Mouse (Mus musculus) stomach, embryonic 14.5 days (tissue): Measurements from ENCODE around the gene Hbb-bs. TPM values are rescaled to one million over a fixed set of nuclear protein-coding genes. Genes with fewer than 3 reads are reported as not detected.
"Not testable (repeated sequence)": the region's sequence is repeated elsewhere in the genome, so short reads cannot be mapped to it uniquely, and the experiment has no call there.

Experiments
- ATAC-seq: fragments of 200-750 bp; cut with Nextera tagmentation; 2 replicates; pipeline ENCODE4 v1.8.0; 2017; ENCODE audit warnings: low read depth, moderate TSS enrichment; ENCODE audit not compliant: insufficient number of reproducible peaks, insufficient read depth, low FRiP score
- H3K27ac ChIP-seq: fragments of 300-500 bp; sonication (generic); 2 replicates; pipeline ENCODE4 v1.5.1; 2014; ENCODE audit warnings: mild to moderate bottlenecking, low read length, moderate library complexity, mixed read lengths
- H3K27me3 ChIP-seq: fragments of 300-500 bp; sonication (generic); 2 replicates; pipeline ENCODE4 v1.6.1; 2014; ENCODE audit warnings: low read length, control low read depth, mixed read lengths; ENCODE audit not compliant: control insufficient read depth, insufficient read depth
- H3K36me3 ChIP-seq: fragments of 300-500 bp; sonication (generic); 2 replicates; pipeline ENCODE4 v1.6.1; 2014; ENCODE audit warnings: mild to moderate bottlenecking, control low read depth, low read length, moderate library complexity, mixed read lengths; ENCODE audit not compliant: control insufficient read depth, insufficient read depth
- H3K4me1 ChIP-seq: fragments of 300-500 bp; sonication (generic); 2 replicates; pipeline ENCODE4 v1.6.1; 2014; ENCODE audit warnings: low read length, control low read depth, mixed read lengths; ENCODE audit not compliant: control insufficient read depth, insufficient read depth
- H3K4me2 ChIP-seq: fragments of 300-500 bp; sonication (generic); replicated peaks from 2 replicates; pipeline ENCODE4 v1.6.1; 2014; ENCODE audit warnings: low read depth, low read length, control low read depth
- H3K4me3 ChIP-seq: fragments of 300-500 bp; sonication (generic); 2 replicates; pipeline ENCODE4 v1.5.1; 2014; ENCODE audit warnings: low read depth, low read length, control low read depth
- H3K9ac ChIP-seq: fragments of 300-500 bp; sonication (generic); replicated peaks from 2 replicates; pipeline ENCODE4 v1.6.1; 2014; ENCODE audit warnings: low read depth, mild to moderate bottlenecking, control low read depth, low read length, moderate library complexity, mixed read lengths
- H3K9me3 ChIP-seq: fragments of 300-500 bp; sonication (generic); 2 replicates; pipeline ENCODE4 v1.6.1; 2016; ENCODE audit warnings: low read depth, low read length, control low read depth; ENCODE audit not compliant: control insufficient read depth
- WGBS: fragments of 180-500 bp; shearing (Covaris S2); extraction: QIAGEN DNeasy Blood & Tissue Kit; methylation state at CpG from one replicate; pipeline ENCODE4 v1.1.7; 2014; 5-methylcytosine and 5-hydroxymethylcytosine counted together
- polyA plus RNA-seq: library from polyadenylated mRNA; unstranded; fragments of >200 nt; fragmentation: Nextera tagmentation; extraction: Ambion mirVana; gene quantifications from 2 replicates; pipeline ENCODE4 v1.2.1, GENCODE M21; 2014

Gene Hbb-bs
- polyA plus RNA-seq, 1 experiment from 2014 or later, result 3,888 TPM

- no peak for ATAC-seq
- 63% methylated on average over 1 of the region's 1 CpGs for WGBS
- no peaks in the 10 kb centered on the region for H3K4me1 ChIP-seq
Observed at GRCm38 (mm10) chr7:103854669-103855068, 26.8 kb upstream of the Hbb-bs start.

GRCm38 (mm10) chr7:103853090-103853489 lies 25.2 kb upstream of the Hbb-bs start, which contains the start of gene Hbb-y:
TSS of gene Hbb-y (minus strand) at chr7:103853216.
- H3K27me3 ChIP-seq, result no peaks in the 10 kb centered on the region
- ATAC-seq, result no peak
- H3K4me3 ChIP-seq, result no peak within 1 kb of the TSS
- no peaks in the 10 kb centered on the region for H3K4me1 ChIP-seq
- no peaks in the 10 kb centered on the region for H3K9me3 ChIP-seq
- H3K27ac ChIP-seq, result no peak within 1 kb of the TSS
- H3K36me3 ChIP-seq, result no peaks in the 10 kb centered on the region
- H3K4me2 ChIP-seq, result no peak within 1 kb of the TSS
- WGBS, result 73% methylated on average over 2 of the region's 2 CpGs
- H3K9ac ChIP-seq, result no peak within 1 kb of the TSS

More at GRCm38 (mm10) chr7:103854669-103855068, 26.8 kb upstream of the Hbb-bs start:
- H3K4me2 ChIP-seq, result no peak overlapping the region
- no peak overlapping the region for H3K9ac ChIP-seq
- H3K27ac ChIP-seq, result no peak overlapping the region
- H3K27me3 ChIP-seq, result no peaks in the 10 kb centered on the region
- H3K4me3 ChIP-seq, result no peak overlapping the region
- no peaks in the 10 kb centered on the region for H3K9me3 ChIP-seq
- H3K36me3 ChIP-seq, result no peaks in the 10 kb centered on the region

GRCm38 (mm10) chr7:103844525-103845325 lies 16.8 kb upstream of the Hbb-bs start:
- Histone ChIP-seq H3K4me3 (no peak overlapping the region), H3K4me1 (no peaks in the 10 kb centered on the region), H3K9me3 (no peaks in the 10 kb centered on the region), H3K27me3 (no peaks in the 10 kb centered on the region), H3K4me2 (no peak overlapping the region), H3K36me3 (no peaks in the 10 kb centered on the region), H3K27ac (no peak overlapping the region), H3K9ac (no peak overlapping the region)
- 52% methylated on average over 2 of the region's 2 CpGs for WGBS
- ATAC-seq, result no peak

GRCm38 (mm10) chr7:103843034-103843433 lies 15.1 kb upstream of the Hbb-bs start, which contains the start of gene Hbb-bh1:
TSS of gene Hbb-bh1 (minus strand) at chr7:103843164.
- Histone ChIP-seq H3K36me3 (no peaks in the 10 kb centered on the region), H3K4me2 (no peak within 1 kb of the TSS), H3K4me1 (no peaks in the 10 kb centered on the region), H3K4me3 (no peak within 1 kb of the TSS), H3K9ac (no peak within 1 kb of the TSS), H3K27ac (no peak within 1 kb of the TSS), H3K27me3 (no peaks in the 10 kb centered on the region), H3K9me3 (no peaks in the 10 kb centered on the region)
- WGBS, result 75% methylated on average over 2 of the region's 2 CpGs
- ATAC-seq, result no peak

GRCm38 (mm10) chr7:103840268-103840667 lies 12.4 kb upstream of the Hbb-bs start, which contains the start of gene Hbb-bh2:
TSS of gene Hbb-bh2 (minus strand) at chr7:103840520.
- ATAC-seq, result no peak

GRCm38 (mm10) chr7:103827139-103827538 lies 757 bp downstream of the Hbb-bs start:
- H3K9me3 ChIP-seq, ATAC-seq, H3K4me3 ChIP-seq, H3K27me3 ChIP-seq, H3K4me2 ChIP-seq, H3K4me1 ChIP-seq, H3K36me3 ChIP-seq, H3K27ac ChIP-seq, H3K9ac ChIP-seq: not testable (repeated sequence)
- no CpG with 5 or more reads among the region's 2 CpGs for WGBS

More at GRCm38 (mm10) chr7:103840268-103840667, 12.4 kb upstream of the Hbb-bs start, which contains the start of gene Hbb-bh2:
- Histone ChIP-seq H3K4me1 (no peaks in the 10 kb centered on the region), H3K9ac (no peak within 1 kb of the TSS), H3K27me3 (no peaks in the 10 kb centered on the region), H3K27ac (no peak within 1 kb of the TSS), H3K9me3 (no peaks in the 10 kb centered on the region), H3K4me3 (no peak within 1 kb of the TSS), H3K36me3 (no peaks in the 10 kb centered on the region), H3K4me2 (no peak within 1 kb of the TSS)
- WGBS, result 73% methylated on average over 3 of the region's 3 CpGs

GRCm38 (mm10) chr7:103826255-103826887 lies 1.5 kb downstream of the Hbb-bs start:
- Histone ChIP-seq H3K9me3 (no peaks in the 10 kb centered on the region), H3K27ac (no peak overlapping the region), H3K4me3 (no peak overlapping the region), H3K27me3 (no peaks in the 10 kb centered on the region), H3K4me2 (no peak overlapping the region), H3K9ac (no peak overlapping the region), H3K36me3 (no peaks in the 10 kb centered on the region), H3K4me1 (no peaks in the 10 kb centered on the region)
- 56% methylated on average over 3 of the region's 3 CpGs for WGBS
- peak; percentile 39; the same call in 1 of the 2 replicates for ATAC-seq

- ATAC-seq, result peak; percentile 85; the same call in 1 of the 2 replicates
- no peaks in the 10 kb centered on the region for H3K36me3 ChIP-seq
- no peaks in the 10 kb centered on the region for H3K27me3 ChIP-seq
- H3K4me2 ChIP-seq, result no peak overlapping the region
- H3K4me1 ChIP-seq, result no peaks in the 10 kb centered on the region
- no peak overlapping the region for H3K4me3 ChIP-seq
- WGBS, result 92% methylated on average over 3 of the region's 3 CpGs
- no peak overlapping the region for H3K27ac ChIP-seq
- H3K9ac ChIP-seq, result no peak overlapping the region
- H3K9me3 ChIP-seq, result no peaks in the 10 kb centered on the region
Observed at GRCm38 (mm10) chr7:103825536-103826254, 2.2 kb downstream of the Hbb-bs start.
